Mouse (Mus musculus) forebrain, postnatal 0 days (tissue): ENCODE measurements around the gene Gm47959. TPM values are rescaled to one million over a fixed set of nuclear protein-coding genes. Genes with fewer than 3 reads are reported as not detected.

ENCODE experiments used
- ATAC-seq: fragments of 200-750 bp; cut with Nextera tagmentation; 2 replicates; pipeline ENCODE4 v1.8.0; 2017; ENCODE audit warnings: mild to moderate bottlenecking, moderate library complexity
- DNase-seq: peaks from one replicate; pipeline ENCODE4 v3.0.0-alpha.2; 2015
- H3K27ac ChIP-seq: fragments of 300-500 bp; sonication (generic); 2 replicates; pipeline ENCODE4 v1.5.1; 2014; ENCODE audit warnings: low read depth, mild to moderate bottlenecking, antibody characterized with exemption, low read length, moderate library complexity, mixed read lengths
- H3K27me3 ChIP-seq: fragments of 300-500 bp; sonication (generic); 2 replicates; pipeline ENCODE4 v1.6.1; 2014; ENCODE audit warnings: mild to moderate bottlenecking, low read length, mixed read lengths; ENCODE audit not compliant: insufficient read depth
- H3K36me3 ChIP-seq: fragments of 300-500 bp; sonication (generic); 2 replicates; pipeline ENCODE4 v1.6.1; 2014; ENCODE audit warnings: mild to moderate bottlenecking, moderate library complexity; ENCODE audit not compliant: insufficient read depth
- H3K4me1 ChIP-seq: fragments of 300-500 bp; sonication (generic); 2 replicates; pipeline ENCODE4 v1.6.1; 2014; ENCODE audit warnings: antibody characterized with exemption; ENCODE audit not compliant: insufficient read depth
- H3K4me2 ChIP-seq: fragments of 300-500 bp; sonication (generic); 2 replicates; pipeline ENCODE4 v1.6.1; 2014; ENCODE audit warnings: low read depth, mild to moderate bottlenecking, moderate library complexity
- H3K4me3 ChIP-seq: fragments of 300-500 bp; sonication (generic); 2 replicates; pipeline ENCODE4 v1.5.1; 2014; ENCODE audit warnings: low read depth, low read length, mixed read lengths
- H3K9ac ChIP-seq: fragments of 300-500 bp; sonication (generic); 2 replicates; pipeline ENCODE4 v1.6.1; 2014; ENCODE audit warnings: mild to moderate bottlenecking
- H3K9me3 ChIP-seq: fragments of 300-500 bp; sonication (generic); 2 replicates; pipeline ENCODE4 v1.6.1; 2016; ENCODE audit warnings: low read length
- CTCF ChIP-seq: sonication (generic); IDR thresholded peaks from 2 replicates; pipeline ENCODE4 v1.5.1; 2016; ENCODE audit warnings: antibody characterized with exemption, control low read depth, low read depth
- WGBS: fragments of 180-500 bp; shearing (Covaris S2); extraction: QIAGEN DNeasy Blood & Tissue Kit; methylation state at CpG from one replicate; pipeline ENCODE4 v1.1.7; 2014; 5-methylcytosine and 5-hydroxymethylcytosine counted together
- polyA plus RNA-seq: library from polyadenylated mRNA; unstranded; fragments of >200 nt; fragmentation: Nextera tagmentation; extraction: Ambion mirVana; gene quantifications from 2 replicates; pipeline ENCODE4 v1.2.1, GENCODE M21; 2015
- total RNA-seq: library from RNA; depleted of rRNA; stranded (reverse); fragments of >200 nt; gene quantifications from 2 replicates; pipeline ENCODE4 v1.2.3, GENCODE M21; 2014

The Gm47959 gene
- total and polyA plus RNA-seq, 2 experiments from 2014 or later = not detected

DNA sequence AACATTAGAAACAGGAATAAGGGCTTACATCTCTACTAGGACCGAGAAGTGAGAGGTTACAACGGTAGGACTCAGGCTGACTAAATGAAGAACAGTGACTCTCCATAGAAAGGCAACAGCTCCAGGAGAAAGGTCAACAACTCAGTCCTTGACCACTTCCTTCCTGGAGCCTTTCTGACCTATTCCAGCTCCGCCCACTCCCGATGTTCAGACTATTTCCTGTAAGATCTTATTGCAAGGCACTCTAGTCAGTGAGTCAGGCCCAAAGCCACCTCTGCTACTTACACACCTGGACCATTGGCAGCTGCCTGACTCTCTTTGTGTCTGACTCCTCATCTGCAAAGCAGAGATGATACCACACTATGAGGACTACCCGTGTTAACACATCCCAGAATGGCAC lies 24.6 kb upstream of the Gm47959 start:
- Histone ChIP-seq H3K4me2 (no peak overlapping the region), H3K9me3 (no peaks in the 10 kb centered on the region), H3K9ac (no peak overlapping the region), H3K27ac (no peak overlapping the region), H3K36me3 (no peaks in the 10 kb centered on the region), H3K4me1 (no peaks in the 10 kb centered on the region), H3K27me3 (no peaks in the 10 kb centered on the region), H3K4me3 (no peak overlapping the region)
- WGBS = 89% methylated on average over 5 of the region's 5 CpGs
- no peak for ATAC-seq
- DNase-seq = no peak
- no peak for TF ChIP-seq CTCF

DNA sequence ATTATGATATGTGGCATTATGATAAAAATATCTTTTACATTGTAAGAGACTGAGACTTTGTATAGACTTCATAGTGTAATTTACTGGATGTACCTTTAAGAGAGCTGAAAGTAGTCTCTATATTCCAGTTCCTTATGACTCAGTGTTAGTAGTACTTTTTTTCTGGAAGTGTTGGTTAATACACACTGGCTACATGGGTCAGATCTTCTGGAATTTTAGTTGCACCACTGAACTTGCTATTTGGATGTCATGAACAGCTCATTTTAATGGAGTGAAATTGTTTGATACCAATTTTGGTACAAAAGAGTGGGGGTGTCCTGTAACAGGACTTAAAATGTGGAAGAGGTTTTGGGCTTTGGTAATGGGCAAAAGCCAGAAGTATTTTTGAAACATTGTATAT lies 22.5 kb upstream of the Gm47959 start:
- H3K27ac ChIP-seq = no peak overlapping the region
- ATAC-seq (no peak), DNase-seq (no peak)
- H3K27me3 ChIP-seq = no peaks in the 10 kb centered on the region
- H3K36me3 ChIP-seq = no peaks in the 10 kb centered on the region
- H3K4me2 ChIP-seq = no peak overlapping the region
- no peaks in the 10 kb centered on the region for H3K9me3 ChIP-seq
- H3K4me3 ChIP-seq = no peak overlapping the region
- H3K4me1 ChIP-seq = no peaks in the 10 kb centered on the region
- TF ChIP-seq CTCF = no peak
- no peak overlapping the region for H3K9ac ChIP-seq

DNA sequence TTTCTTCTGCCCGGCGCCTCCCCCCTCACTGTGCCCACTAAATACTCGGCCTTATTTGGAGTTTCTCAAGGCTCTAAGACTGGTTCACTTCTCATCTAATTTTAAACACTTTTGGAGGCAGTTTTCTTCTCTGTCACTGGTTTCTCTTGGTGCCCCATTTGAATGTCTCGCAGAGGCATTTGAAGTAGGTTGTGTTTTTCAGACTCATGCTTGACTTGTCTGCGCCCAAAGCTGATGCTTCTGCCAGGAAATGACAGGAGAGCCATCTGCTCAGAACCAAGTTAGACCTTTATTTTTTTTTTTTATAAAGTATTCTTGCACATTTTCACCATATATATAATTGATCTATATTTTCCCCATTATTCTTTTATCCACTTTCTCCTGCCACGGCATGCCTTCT lies 13.6 kb upstream of the Gm47959 start:
- WGBS = 85% methylated on average over 6 of the region's 6 CpGs
- no peaks in the 10 kb centered on the region for H3K4me1 ChIP-seq
- no peak for TF ChIP-seq CTCF

DNA sequence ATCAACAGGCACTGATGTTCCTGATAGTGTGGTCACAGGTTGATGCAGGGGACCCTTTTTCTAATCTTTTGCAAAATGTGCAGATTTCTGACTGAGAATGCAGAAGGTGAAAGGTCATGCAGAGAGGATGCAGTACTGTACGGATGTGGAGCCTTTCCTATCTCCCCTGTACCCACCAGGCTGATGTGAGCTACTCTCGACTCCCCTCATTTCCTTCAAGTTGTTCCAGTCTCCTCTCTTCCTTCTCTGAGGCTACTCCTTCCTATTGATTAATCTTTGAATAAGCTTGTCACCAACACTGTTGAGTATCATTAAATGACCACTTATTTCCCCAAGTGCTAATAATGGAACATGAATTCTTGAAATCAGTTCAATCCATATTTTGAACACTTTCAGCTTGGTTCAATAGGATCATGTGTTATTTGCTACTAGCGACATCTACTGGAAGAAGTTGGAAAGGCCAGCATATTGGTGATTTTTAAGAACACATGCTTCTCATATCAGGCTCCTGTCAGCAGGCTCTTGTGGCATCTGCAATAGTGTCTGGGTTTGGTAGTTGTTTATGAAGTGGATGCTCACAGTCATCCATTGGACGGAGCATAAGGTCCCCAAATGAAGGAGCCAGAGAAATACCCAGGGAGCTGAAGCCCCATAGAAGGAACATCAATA lies 12.7 kb upstream of the Gm47959 start:
- peak; percentile 85 for TF ChIP-seq CTCF
- no peak overlapping the region for H3K9ac ChIP-seq
- 34% methylated on average over 4 of the region's 4 CpGs for WGBS

More for the DNA sequence above, 13.6 kb upstream of the Gm47959 start:
- H3K27ac ChIP-seq = no peak overlapping the region
- ATAC-seq = no peak
- H3K27me3 ChIP-seq = no peaks in the 10 kb centered on the region
- no peaks in the 10 kb centered on the region for H3K36me3 ChIP-seq
- H3K9me3 ChIP-seq = peaks cover 5% of the 10 kb centered on the region; the same call in 1 of the 2 replicates
- H3K4me2 ChIP-seq = no peak overlapping the region
- H3K4me3 ChIP-seq = no peak overlapping the region
- no peak overlapping the region for H3K9ac ChIP-seq
- no peak for DNase-seq

DNA sequence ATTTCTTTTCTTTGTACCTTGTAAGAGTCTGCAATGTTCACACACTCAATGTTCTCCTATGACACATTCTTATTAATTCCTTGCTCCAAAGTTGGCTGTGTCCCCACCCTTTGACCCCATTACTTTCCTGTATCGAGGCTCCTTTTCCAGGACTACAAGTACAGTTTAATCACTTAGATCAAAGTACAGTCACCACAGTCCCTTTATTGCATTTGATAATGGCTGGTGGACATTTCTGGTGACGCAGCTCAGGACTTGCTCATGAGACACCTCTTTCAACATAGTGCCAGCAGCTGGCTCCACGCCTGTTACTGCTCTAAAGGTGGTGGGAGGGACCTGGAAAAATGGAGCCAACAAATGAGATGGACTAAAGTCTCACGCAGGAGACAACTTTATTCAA lies 9.3 kb upstream of the Gm47959 start:
- Histone ChIP-seq H3K36me3 (no peaks in the 10 kb centered on the region), H3K9me3 (no peaks in the 10 kb centered on the region), H3K27ac (no peak overlapping the region), H3K4me3 (no peak overlapping the region), H3K4me2 (no peak overlapping the region), H3K4me1 (no peaks in the 10 kb centered on the region), H3K27me3 (no peaks in the 10 kb centered on the region), H3K9ac (no peak overlapping the region)
- TF ChIP-seq CTCF = no peak
- ATAC-seq (no peak), DNase-seq (no peak)
- WGBS = 72% methylated on average over 4 of the region's 4 CpGs

More for the DNA sequence above, 12.7 kb upstream of the Gm47959 start:
- Histone ChIP-seq H3K9me3 (peaks cover 5% of the 10 kb centered on the region; the same call in 1 of the 2 replicates), H3K4me2 (no peak overlapping the region), H3K36me3 (no peaks in the 10 kb centered on the region), H3K27me3 (no peaks in the 10 kb centered on the region), H3K4me1 (no peaks in the 10 kb centered on the region), H3K27ac (no peak overlapping the region), H3K4me3 (no peak overlapping the region)
- peak; percentile 88 for DNase-seq
- ATAC-seq = peak; percentile 80

DNA sequence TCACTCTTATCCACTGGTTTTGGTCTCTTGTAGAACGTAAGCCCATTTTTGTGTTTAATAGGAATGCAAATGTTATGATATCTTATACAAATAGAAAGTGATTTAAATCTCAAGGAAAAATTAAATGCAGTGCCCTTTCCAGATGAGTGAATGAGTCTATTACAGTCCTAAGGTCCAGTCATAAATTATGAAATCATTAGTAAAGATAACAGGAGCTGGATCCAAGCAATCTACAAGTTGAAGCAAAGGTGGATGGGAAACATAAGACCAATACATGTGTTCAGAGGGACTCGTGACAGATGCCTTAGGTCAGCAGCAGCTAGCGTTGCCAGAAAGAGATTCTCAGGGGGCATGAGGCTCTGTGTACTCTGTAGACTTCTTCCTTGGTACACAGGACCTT lies 8.8 kb upstream of the Gm47959 start:
- Histone ChIP-seq H3K36me3 (no peaks in the 10 kb centered on the region), H3K27ac (no peak overlapping the region), H3K4me3 (no peak overlapping the region), H3K4me1 (no peaks in the 10 kb centered on the region), H3K4me2 (no peak overlapping the region), H3K27me3 (no peaks in the 10 kb centered on the region), H3K9ac (no peak overlapping the region), H3K9me3 (no peaks in the 10 kb centered on the region)
- no peak for TF ChIP-seq CTCF
- no peak for DNase-seq
- 82% methylated on average over 3 of the region's 3 CpGs for WGBS
- no peak for ATAC-seq

DNA sequence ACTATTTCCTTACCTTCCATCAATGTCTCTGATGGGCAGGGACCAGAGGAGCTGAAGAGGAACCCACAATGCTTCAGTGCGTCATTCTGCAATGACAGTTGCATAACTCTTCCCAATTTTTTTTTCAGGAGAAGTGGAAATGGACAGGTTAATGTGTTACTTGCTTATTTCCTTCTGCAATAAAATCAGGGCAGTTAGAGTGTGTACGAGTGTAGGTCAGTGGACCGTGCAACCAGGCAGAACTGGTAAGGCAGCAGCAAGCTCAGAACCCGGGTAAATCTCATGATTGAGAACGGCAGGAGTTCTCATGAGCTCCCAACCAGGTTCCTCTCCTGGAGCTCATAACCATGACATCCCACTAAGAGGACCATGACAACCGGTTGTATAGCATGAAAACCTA lies 8.3 kb upstream of the Gm47959 start:
- H3K27me3 ChIP-seq = no peaks in the 10 kb centered on the region
- ATAC-seq (no peak), DNase-seq (no peak)
- H3K9ac ChIP-seq = no peak overlapping the region
- H3K27ac ChIP-seq = no peak overlapping the region
- H3K4me1 ChIP-seq = no peaks in the 10 kb centered on the region
- H3K36me3 ChIP-seq = no peaks in the 10 kb centered on the region
- H3K9me3 ChIP-seq = no peaks in the 10 kb centered on the region
- no peak overlapping the region for H3K4me2 ChIP-seq
- H3K4me3 ChIP-seq = no peak overlapping the region
- WGBS = 95% methylated on average over 6 of the region's 6 CpGs
- TF ChIP-seq CTCF = no peak
